Mouse (Mus musculus) bone marrow macrophage, adult 2 months (primary cell): ENCODE results near the gene Klhl25.

Source experiments
- CTCF ChIP-seq: IDR thresholded peaks from 2 replicates; pipeline ENCODE4 v1.5.1; 2012; ENCODE audit warnings: low read depth, mild to moderate bottlenecking, low read length, moderate library complexity
- POLR2A ChIP-seq: IDR thresholded peaks from 2 replicates; pipeline ENCODE4 v1.6.1; 2012; ENCODE audit warnings: mild to moderate bottlenecking, low read depth, low read length, borderline replicate concordance

- no peak for TF ChIP-seq CTCF
- TF ChIP-seq POLR2A: no peak
Measured at GRCm38 (mm10) chr7:75853171-75853830, 5.2 kb downstream of the Klhl25 start.
